Mouse (Mus musculus) layer of hippocampus, adult 8-10 months (tissue): ENCODE results near the gene Gm5136. TPM values are rescaled to one million over a fixed set of nuclear protein-coding genes. Genes with fewer than 3 reads are reported as not detected.

Experiments
- DNase-seq, 2 experiments: peaks; one replicate each; pipeline ENCODE4 v3.0.0; 2022; ENCODE audit warnings: low spot score in 2 of 2
- total RNA-seq, 4 experiments: library from RNA; stranded (reverse); gene quantifications; 2 replicates each; pipeline ENCODE4 v1.2.4; 2022

Gene Gm5136
- 1 to 10 TPM; 2.1 to 5.2 (median 3.1) TPM for total RNA-seq

GRCm38 (mm10) chr10:108699946-108700345 is at the start of gene Gm5136:
Gene Gm5136 (minus strand): TSS chr10:108700160.
- no peak for DNase-seq

DNA sequence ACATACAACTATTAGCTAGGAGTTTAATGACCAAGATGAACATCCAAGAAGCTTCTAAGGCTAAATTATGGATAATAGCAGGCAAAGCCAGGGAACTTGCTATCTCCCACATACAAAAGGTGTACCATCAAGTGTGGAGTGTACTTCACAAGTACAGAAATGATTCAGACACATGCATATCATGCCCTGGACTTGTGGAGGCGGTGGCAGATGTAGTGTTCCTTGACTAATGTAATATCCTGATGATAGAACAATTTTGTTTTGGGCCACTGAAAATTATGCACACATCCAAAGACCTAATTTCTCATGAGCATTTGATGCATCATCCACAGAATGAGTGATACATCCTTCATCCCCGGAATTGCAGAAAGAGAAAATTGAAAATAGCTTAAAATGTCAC is 43.8 kb upstream of the Gm5136 start:
- DNase-seq, result no peak

DNA sequence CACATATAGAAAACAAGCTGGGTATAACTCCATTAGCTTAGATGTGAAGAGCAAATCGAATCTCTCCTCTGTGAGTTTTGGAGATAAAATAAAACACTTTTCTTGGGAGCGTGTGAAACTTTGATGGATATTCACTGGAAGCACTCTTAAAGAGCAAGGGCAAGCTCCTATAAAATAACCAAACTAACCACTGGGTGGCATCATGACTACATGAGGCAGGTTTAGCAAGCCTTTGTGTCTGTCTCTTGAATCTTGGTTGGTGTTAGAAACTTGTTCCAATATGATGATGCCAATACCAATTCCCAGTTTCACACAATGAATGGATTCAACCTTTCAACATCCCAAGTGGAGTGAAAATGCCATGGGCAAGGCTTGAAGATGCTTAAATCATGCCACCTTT is 34.0 kb upstream of the Gm5136 start:
- no peak for DNase-seq

- DNase-seq, result no peak
Measured at GRCm38 (mm10) chr10:108728961-108729360, 29.0 kb upstream of the Gm5136 start.

- DNase-seq, result no peak
Measured at GRCm38 (mm10) chr10:108726391-108726790, 26.4 kb upstream of the Gm5136 start.

DNA sequence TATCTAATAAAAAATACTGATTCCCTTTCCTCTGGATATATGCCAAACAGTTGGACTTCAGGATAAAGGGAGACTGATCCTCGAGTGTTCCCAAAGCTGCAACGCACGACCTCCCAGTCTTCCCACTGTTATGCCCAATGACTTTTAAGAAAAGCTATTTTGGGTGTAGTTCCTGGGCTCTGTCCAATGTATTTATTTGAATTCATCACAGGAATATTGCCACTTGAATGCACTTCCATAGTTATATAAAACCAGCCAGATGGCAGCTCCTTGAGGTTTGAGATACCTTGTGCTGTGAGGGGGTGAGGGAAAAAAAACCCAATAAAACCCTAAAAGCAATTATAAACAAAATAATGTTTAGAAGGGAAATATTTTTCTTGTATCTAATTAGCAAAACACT is 24.9 kb upstream of the Gm5136 start:
- DNase-seq, result no peak

DNA sequence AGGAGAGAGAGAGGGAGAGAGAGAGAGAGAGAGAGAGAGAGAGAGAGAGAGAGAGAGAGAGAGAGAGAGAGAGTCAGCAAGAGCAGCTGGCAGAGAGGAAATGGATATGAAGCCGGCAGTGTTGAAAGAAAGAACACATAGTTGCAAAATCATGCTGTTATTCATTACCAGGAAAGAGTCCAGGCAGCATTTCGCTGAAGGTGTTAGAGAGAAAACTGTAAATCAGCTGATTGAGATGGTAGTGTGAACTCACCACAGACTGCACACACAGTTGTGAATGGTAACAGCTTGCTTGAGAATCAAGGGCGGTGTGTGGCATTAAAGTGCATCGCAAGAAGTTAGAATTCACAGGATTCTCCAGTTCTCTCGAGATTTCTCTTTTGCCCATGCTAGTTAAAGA is 10.6 kb upstream of the Gm5136 start:
- peak in 1 of 2 experiments; percentile 42 for DNase-seq

- no peak for DNase-seq
Measured at GRCm38 (mm10) chr10:108705658-108706057, 5.7 kb upstream of the Gm5136 start.

DNA sequence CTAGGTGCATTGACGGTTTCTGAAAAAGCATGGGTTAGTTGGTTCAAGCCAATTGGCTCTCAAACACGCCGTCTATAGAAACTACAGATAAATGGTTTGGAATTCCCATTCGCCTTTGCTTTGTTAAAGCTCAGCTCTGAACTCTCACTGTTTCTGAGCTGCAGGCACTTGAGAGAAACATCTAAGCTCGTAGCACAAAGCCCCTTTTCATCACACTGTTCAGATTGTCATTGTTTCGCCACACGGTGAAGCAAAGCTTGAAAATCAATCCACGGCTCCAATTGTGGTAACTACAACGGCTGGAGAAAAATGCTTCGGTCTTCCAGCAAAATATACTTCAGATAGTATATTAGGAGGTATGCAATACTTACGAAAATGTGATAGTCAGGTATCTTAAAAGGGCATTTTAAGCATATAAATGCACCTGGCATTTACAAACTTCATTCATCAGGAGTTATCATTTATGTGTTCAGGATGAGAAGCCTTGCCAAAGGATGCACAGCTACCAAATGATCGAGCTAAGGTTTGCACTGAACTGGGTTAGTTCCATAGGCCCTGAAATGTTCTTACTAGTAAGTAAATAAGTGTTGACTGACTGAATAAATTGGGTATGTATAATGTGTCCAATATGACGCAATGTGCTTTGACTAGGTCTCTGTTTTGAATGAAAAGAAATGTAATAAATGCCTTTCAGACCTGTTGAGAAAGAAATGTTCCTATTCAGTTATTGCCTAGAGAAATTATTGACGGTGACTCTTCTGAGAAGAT is 1.6 kb upstream of the Gm5136 start:
- no peak for DNase-seq

GRCm38 (mm10) chr10:108697062-108697461 is 2.9 kb downstream of the Gm5136 start:
- no peak for DNase-seq

GRCm38 (mm10) chr10:108690954-108691353 is 9.0 kb downstream of the Gm5136 start:
- no peak for DNase-seq

GRCm38 (mm10) chr10:108686696-108687095 is 13.3 kb downstream of the Gm5136 start:
- no peak for DNase-seq

DNA sequence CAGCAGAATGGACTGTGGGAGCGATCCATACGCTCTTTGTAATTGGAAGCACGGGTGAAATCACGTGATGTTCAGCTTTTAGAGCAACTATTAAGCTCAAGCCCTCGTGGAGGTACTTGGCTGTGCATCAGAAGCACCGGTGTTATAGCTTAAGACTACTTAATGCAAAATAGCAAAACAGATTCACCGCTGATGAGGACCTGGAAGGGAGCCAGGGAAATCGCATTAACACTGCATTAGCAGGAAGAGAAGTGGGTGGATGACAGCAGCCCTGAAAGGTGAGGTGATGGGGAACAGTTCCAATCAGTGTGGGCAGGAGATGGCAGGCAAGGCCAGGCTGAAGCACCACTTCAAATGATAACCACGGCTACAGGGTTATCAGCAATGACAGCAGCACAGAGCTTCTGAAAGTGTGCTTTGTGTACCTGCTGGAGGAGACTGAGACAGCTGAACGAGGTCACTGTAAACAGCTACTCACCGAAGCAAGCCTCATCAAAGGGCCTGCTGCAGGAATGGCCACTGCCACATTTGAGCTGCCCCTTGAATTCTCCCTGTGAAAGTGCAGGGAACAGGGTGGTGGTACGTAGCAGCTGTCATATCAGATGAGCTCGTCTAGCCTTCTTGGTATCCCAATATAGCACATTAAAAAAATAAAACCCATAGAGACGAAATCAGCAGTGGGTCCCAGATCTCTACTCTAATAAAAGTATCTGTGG is 20.1 kb downstream of the Gm5136 start:
- DNase-seq, result peak in 1 of 2 experiments; percentile 46

DNA sequence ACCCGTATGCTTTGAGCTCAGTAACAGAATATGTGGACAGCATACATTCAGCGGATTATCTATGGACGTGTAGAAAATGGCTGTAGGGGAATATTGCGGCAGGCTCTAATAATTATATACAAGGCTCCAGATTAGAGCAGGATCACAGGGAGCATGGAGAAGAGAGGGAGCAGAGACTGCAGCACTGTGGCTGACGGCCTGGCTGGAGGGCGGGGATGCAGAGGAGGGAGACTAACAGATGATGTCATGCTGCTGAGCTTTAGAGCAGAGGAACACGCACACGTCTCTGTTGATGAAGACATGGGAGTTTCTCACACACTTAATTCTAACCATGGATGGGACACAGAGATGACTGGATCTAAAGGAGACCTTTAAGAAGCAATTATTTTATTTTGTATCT is 22.9 kb downstream of the Gm5136 start:
- DNase-seq, result no peak

DNA sequence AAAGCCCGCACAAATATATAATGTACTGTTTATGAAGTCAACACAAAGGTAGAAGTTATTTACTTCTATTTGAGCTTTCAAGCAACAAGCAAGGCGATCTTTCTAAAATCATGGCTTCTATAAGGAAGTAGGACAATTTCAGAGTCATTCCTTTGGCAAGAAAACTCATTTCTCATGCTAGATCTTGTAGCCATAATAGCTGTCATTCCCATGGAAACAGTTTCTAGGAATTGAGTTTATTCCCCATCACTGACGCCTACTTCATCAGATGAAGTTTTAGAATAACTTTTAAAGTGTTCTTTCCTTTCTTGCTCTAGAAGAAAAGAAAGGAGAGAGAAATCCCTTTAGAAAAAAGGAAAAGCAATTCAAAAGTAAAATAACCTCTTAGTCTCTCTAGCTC is 31.0 kb downstream of the Gm5136 start:
- DNase-seq, result no peak

- DNase-seq, result no peak
Measured at GRCm38 (mm10) chr10:108660295-108660694, 39.7 kb downstream of the Gm5136 start.

DNA sequence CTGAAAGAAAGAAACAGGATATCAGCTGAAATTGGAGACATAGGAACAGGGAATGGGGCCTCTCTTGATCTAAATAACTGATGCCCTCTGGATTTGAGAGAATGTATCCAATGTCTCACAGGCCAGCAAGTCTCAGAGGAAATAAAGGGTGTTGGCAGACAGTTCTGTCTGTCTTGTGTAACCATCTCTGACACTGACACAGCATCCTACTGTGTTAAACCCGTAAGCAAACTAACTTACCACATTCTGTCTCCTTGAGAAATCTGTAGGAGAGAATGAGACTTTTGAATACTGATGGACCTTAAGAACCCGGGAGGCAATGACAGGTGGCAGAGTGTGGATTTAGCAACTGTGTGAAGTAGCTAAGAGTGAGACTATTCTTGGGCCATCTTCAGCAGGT is 41.7 kb downstream of the Gm5136 start:
- DNase-seq, result no peak

DNA sequence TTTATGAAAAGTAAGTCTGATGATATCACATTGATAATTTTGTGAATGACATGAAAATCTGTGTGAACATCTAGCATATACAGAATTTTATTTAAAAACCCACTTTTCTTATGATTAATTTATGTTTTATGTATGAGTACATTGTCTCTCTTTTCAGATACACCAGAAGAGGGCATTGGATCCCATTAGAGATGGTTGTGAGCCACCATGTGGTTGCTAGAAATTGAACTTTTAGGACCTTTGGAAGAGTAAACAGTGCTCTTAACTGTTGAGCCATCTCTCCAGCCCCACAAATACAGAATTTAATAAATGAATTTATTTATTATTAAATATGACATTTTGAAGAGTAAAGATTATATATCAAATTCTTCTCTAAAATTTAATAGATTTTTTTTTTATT is 42.3 kb downstream of the Gm5136 start:
- DNase-seq, result no peak

DNA sequence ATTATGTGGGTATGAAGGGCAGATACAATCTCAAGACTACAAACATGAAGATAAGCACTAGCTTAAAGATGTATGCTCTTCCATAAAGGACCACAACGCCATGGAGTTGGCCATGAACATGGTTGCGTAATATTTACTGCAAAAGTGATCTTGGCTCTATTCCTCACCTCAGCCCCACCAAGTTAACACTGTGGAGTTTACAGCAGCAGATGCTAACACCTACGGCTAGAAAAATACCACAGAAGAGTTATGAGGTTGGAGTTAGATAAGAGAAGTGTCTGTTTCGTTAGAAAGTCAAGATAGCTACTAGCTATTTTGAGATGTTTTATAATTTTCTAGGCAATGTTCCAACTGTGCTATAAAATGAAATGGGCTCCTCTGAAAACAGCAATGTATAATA is 43.1 kb downstream of the Gm5136 start:
- no peak for DNase-seq

DNA sequence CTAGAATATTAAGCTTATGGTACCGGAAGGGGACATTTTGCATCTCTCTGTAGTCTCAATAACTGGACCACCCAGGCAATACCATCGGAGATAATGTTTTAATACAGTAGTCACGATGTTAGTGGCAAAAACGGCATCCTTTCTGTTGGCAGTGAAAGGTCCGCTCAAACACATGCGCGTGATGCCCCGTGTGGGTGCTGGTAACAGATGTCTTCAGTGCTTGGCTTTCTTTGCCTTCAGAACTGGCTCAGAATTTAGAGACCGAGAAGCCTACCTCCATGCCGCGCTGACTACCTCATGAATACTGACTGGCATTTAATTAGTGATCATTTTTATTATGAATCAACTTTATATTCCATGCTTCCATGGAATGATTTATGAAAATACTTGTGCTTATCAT is 44.9 kb downstream of the Gm5136 start:
- no peak for DNase-seq

DNA sequence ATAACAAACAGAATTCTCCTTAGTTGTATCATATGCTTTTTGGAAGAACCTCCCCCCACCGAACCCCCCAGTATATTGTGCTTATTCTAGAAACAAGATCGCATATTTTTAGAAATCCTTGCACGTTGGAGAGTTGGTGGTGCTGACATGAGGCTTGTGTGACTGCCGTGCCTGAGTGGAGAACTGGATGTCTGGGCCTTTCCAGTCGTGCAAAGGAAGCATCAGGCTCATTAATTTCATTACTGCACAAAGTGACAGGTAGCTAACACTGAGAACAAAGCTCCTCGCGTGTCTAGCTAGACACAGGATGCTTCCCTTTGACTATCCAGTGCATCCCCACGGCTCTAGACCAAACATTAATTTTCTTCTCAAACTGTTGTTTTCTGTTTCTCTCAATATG is 47.1 kb downstream of the Gm5136 start:
- DNase-seq, result no peak

DNA sequence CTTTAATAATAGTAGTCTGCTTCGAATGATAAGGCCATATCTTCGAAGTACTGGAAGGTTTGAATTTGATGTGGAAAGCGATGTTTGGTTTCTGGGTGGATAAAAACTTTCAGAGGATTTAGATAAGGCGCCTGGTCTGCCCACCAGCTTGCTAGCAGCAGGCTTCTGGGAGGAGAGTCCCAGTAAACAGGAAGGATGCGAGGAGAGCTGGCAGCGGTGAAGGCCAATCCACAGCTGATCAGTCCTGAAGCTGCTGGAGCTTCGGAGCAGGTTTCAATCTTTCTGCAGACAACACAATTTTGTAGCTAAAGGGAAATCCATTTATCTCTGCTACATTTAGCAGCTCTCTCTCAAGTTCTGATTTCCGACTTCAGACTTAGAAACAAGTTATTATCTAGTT is 47.9 kb downstream of the Gm5136 start:
- DNase-seq, result peak in 1 of 2 experiments; percentile 32

DNA sequence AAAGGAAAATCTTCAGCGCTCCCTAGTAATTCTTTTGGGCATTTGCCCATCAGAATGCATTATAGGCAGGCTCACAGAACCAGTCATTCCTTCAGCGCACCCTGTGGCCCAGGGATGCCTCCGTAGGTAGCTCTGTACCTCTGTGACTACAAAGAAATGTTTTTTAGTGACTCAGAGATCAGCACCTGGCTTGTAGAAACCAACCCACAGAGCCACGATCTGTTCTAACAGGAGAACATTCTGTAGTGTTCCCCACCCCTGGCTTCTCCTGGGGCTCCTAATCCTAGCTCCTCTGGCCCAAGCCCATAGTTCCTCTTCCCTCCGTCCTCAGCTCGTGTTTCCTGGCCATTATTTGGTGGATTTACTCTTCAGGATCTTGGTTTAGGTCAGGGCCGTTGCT is 50.8 kb downstream of the Gm5136 start:
- DNase-seq, result no peak
